Mouse (Mus musculus) lung, postnatal 0 days (tissue): ENCODE measurements at regions not wholly inside any gene's neighbourhood (a gene's known extent, or its start where the extent isn't known, plus 50 kb on each side); places are given as distances from the start of the nearest gene placed in this dataset.

ENCODE experiments used
- CTCF ChIP-seq: IDR thresholded peaks from 2 replicates; pipeline ENCODE4 v1.5.1; 2016; ENCODE audit warnings: antibody characterized with exemption, mild to moderate bottlenecking
- EP300 ChIP-seq: IDR thresholded peaks from 2 replicates; pipeline ENCODE4 v1.6.1; 2016; ENCODE audit warnings: antibody characterized with exemption, mild to moderate bottlenecking, control low read depth

- TF ChIP-seq EP300 (no peak), CTCF (no peak)
Measured at GRCm38 (mm10) chr5:64541765-64542164, 261.4 kb upstream of the Klf3 start.
